Mouse (Mus musculus) embryo, embryonic 10 days (tissue): Measurements from ENCODE around the gene Stat5a.

Experiments used
- DNase-seq: peaks from one replicate; pipeline ENCODE4 v3.0.0-alpha.2; 2015; ENCODE audit warnings: low spot score

The Stat5a gene

GRCm38 (mm10) chr11:100897294-100898231 is 38.4 kb downstream of the Stat5a start:
- no peak for DNase-seq

DNA sequence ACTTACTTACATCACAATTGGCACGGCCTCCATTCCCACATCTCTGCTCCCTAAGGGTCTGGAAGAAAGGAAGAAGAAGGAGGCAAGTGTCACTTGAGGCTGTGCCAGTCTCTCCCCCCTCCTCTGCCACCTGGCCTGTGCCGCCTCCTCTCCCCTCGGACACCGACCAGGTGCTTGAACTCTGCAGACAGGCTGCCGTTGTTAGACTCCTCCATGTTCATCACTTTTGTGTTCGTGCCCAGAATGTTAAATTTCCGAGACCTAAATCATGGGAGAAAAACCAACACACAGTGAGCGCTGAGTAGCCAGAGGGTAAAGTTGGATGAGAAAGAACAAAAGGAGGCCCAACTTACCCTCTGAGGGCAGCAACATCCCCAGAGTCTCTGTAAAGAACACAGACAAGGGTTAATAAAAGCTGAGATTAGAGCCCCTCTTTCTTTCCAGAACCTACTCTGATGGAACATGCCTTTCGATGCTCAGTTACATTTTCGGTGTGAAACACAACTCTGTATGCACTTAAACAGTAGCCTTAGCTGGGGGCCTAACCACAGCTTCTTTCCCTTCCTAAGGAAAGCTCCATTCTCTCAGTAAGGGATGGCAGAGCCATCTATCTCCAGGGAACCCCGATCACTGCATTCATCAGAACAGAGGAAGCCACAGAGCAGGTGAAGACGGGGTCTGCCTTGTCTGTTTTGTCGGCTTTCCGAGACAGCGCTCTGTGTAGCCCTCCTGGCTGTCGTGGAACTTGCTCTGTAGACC is 39.5 kb downstream of the Stat5a start:
- DNase-seq: no peak

- no peak for DNase-seq
Measured at GRCm38 (mm10) chr11:100904580-100905351, 45.6 kb downstream of the Stat5a start.

- no peak for DNase-seq
Measured at GRCm38 (mm10) chr11:100905929-100906328, 46.8 kb downstream of the Stat5a start.

DNA sequence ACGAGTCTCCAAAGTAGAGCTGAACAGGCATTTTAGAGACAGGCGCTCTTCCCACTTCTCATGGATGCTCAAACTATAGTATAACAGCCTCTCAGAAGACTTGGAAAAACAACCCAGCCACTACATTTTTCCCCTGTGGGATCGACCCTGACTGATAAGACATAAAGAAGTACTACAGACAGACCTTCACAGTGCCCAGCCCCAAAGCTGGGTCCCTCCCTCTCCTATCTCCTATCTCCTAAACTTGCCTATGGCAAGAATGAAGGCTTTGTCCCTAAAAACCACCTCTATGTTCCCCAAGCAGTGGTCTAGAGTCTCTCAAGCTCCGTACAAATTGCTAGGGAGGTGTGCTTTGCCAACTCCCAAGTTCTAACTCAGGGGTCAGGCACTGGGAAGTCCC is 47.7 kb downstream of the Stat5a start:
- DNase-seq: no peak

DNA sequence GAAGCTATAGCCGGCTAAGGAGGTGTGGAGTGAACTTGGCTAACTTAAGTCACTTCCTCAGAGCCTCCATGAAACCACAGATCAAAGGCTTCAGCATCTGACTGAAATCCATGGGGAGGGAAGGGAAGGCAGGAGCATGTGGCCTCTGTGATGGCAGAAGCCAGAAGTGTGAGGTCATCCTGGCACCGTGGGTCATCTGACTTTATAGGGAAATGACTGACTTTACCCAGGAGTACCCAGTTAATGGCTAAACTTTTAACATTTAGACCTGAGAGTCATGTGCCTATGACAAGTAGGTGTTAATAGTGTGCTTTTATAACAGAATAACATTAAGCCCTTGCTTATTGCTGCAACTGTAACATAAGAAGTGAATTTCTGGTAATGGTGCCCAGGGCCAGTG is 49.0 kb downstream of the Stat5a start:
- no peak for DNase-seq

DNA sequence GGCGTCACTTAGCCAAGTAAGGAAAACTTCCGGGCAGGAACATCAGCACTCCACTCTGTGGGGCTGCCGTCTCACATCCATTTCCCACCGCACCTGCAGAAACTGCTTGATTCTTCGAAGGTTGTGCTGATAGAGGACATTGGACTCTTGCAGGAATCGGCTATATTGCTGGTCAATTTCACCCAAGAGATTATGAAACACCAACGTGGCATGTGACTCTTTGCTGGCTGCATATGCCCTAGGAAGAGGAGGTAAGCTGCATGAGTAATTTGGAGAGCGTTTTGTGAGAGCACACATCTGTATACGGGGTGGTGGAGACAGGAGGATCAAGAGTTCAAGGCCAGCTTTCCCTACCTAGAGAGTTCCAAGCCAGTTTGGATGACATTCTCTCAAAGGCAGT is 49.4 kb downstream of the Stat5a start:
- no peak for DNase-seq

DNA sequence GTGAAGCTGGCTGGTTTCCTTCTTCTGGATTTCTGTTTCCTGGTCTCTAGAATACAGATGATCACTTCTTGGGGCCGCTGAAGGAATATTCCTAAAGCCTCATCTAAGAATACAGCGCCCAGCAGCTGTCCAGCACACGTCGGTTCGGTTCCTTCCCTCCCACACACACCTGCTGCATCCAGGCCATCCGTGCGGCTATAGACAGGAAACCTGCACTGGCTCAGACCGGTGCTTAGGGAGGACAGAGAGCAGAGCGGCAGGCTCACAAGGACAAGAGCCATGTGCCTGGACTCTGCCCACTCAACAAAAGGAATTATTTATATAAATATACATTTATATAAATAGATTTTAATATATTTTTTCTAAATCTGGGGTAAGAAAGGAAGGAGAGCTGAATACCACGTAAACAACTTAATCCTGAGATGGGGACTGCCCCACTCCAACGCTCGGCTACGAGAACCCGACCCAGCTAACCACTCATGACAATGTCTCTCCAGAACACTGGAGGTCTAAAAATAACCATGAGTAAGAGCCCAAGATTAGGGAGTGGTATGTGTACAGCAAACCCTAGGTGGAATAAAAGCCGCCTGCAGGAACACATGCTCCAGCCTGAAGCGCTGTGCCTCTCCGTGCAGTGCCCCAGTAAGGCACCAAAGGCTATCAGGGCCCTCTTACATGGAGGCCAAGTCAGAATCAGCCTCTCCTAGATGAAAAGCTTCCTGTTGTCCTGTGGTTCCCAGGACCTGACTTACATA is 53.4 kb downstream of the Stat5a start:
- no peak for DNase-seq

DNA sequence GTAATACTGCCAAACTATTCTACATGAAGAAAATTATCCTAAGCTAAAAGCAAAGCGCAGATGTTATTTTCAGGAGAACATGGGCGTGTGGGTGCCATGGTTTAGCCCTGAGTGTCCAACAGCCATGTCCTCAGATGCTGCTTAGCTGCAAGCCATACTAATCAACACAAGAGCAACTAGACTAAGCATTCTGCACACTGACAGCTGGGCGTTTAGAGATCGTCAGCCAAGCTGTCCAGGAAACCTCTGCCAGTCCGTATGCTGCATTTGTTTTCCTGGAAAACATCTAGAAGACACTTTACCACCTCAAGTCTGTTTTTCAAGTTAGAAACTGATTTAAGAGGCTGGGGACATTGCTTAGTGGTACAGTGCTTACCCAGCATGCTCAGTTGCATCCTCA is 55.3 kb downstream of the Stat5a start:
- DNase-seq: no peak

GRCm38 (mm10) chr11:100915063-100915462 is 55.9 kb downstream of the Stat5a start:
- DNase-seq: no peak

GRCm38 (mm10) chr11:100916432-100916971 is 57.4 kb downstream of the Stat5a start:
- no peak for DNase-seq

- DNase-seq: no peak
Measured at GRCm38 (mm10) chr11:100918007-100918406, 58.9 kb downstream of the Stat5a start.

GRCm38 (mm10) chr11:100920887-100921624 is 61.9 kb downstream of the Stat5a start:
- DNase-seq: no peak

GRCm38 (mm10) chr11:100924386-100924919 is 65.3 kb downstream of the Stat5a start:
- DNase-seq: no peak

DNA sequence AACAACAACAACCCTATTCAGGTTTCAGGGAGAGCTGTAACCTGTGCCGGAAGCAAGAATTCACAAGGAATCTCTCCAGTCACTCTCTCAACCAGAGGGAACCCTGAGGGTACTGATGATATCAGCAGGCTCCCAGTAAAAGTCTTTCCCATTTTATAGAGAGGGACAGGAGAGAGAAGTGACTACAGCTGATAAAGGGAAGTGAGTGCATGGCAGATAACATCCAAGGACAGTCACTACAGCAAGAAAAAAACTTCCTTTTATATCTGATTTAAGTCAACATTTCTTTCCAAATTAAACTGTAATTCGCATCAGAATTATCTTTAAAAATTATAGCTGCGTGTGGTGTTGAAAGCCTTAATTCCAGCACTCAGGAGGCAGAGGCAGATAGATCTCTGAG is 68.2 kb downstream of the Stat5a start:
- no peak for DNase-seq

GRCm38 (mm10) chr11:100930611-100931010 is 71.5 kb downstream of the Stat5a start:
- DNase-seq: no peak

- no peak for DNase-seq
Measured at GRCm38 (mm10) chr11:100931254-100931921, 72.2 kb downstream of the Stat5a start.
